Mouse (Mus musculus) regulatory T cell (primary cell): ENCODE results near the gene Slc30a4.

Experiments used
- in situ Hi-C: fragments of 300-600 bp; cut with MboI, MseI; formaldehyde crosslinking; loops from one replicate; pipeline ENCODE4 v1.15.1; 2025; ENCODE audit warnings: high pct_unique_total_duplicates

The Slc30a4 gene

GRCm38 (mm10) chr2:122702181-122703036 is at the start of gene Slc30a4:
TSS of gene Slc30a4 (minus strand) at chr2:122702663.
- in situ Hi-C loops: no loop called here

GRCm38 (mm10) chr2:122746461-122746860 is 44.0 kb upstream of the Slc30a4 start:
- in situ Hi-C loops: no loop called here

- in situ Hi-C loops: loop anchor here (10.0 kb wide), 1 partner anchor 364 kb away; no protein-coding TSS in a partner anchor
These were observed 36.6 kb upstream of the Slc30a4 start for GRCm38 (mm10) chr2:122739023-122739422.

- in situ Hi-C loops: loop anchor here (10.0 kb wide), 1 partner anchor 363 kb away; no protein-coding TSS in a partner anchor
These were observed 35.7 kb upstream of the Slc30a4 start, which contains the start of gene Bloc1s6 for GRCm38 (mm10) chr2:122737894-122738830. TSS of gene Bloc1s6 (plus strand) at chr2:122738503.

GRCm38 (mm10) chr2:122731456-122731855 is 29.0 kb upstream of the Slc30a4 start:
- in situ Hi-C loops: loop anchor here (10.0 kb wide), 1 partner anchor 357 kb away; no protein-coding TSS in a partner anchor

GRCm38 (mm10) chr2:122725604-122726003 is 23.1 kb upstream of the Slc30a4 start:
- in situ Hi-C loops: loop anchor here (10.0 kb wide), 1 partner anchor 1899 kb away; no protein-coding TSS in a partner anchor

- in situ Hi-C loops: loop anchor here (10.0 kb wide), 1 partner anchor 1904 kb away; no protein-coding TSS in a partner anchor
These were observed 18.1 kb upstream of the Slc30a4 start for GRCm38 (mm10) chr2:122720564-122720963.

GRCm38 (mm10) chr2:122719232-122719631 is 16.8 kb upstream of the Slc30a4 start:
- in situ Hi-C loops: loop anchor here (10.0 kb wide), 1 partner anchor 84 kb away; the partner anchor contains the start of gene AA467197

GRCm38 (mm10) chr2:122716301-122716842 is 13.9 kb upstream of the Slc30a4 start:
- in situ Hi-C loops: loop anchor here (10.0 kb wide), 1 partner anchor 82 kb away; the partner anchor contains the start of gene AA467197

GRCm38 (mm10) chr2:122715148-122715692 is 12.8 kb upstream of the Slc30a4 start:
- in situ Hi-C loops: loop anchor here (10.0 kb wide), 1 partner anchor 80 kb away; the partner anchor contains the start of gene AA467197

GRCm38 (mm10) chr2:122712848-122713247 is 10.4 kb upstream of the Slc30a4 start:
- in situ Hi-C loops: loop anchor here (10.0 kb wide), 1 partner anchor 78 kb away; the partner anchor contains the start of gene AA467197

GRCm38 (mm10) chr2:122711911-122712310 is 9.4 kb upstream of the Slc30a4 start:
- in situ Hi-C loops: loop anchor here (10.0 kb wide), 1 partner anchor 77 kb away; the partner anchor contains the start of gene AA467197

- in situ Hi-C loops: no loop called here
These were observed 6.7 kb upstream of the Slc30a4 start for GRCm38 (mm10) chr2:122709156-122709555.

- in situ Hi-C loops: no loop called here
These were observed 5.6 kb upstream of the Slc30a4 start for GRCm38 (mm10) chr2:122708080-122708479.

- in situ Hi-C loops: no loop called here
These were observed 2.1 kb upstream of the Slc30a4 start for GRCm38 (mm10) chr2:122704572-122704971.

- in situ Hi-C loops: no loop called here
These were observed 637 bp downstream of the Slc30a4 start for GRCm38 (mm10) chr2:122701871-122702180.

GRCm38 (mm10) chr2:122701012-122701411 is 1.5 kb downstream of the Slc30a4 start:
- in situ Hi-C loops: no loop called here

- in situ Hi-C loops: no loop called here
These were observed 4.9 kb downstream of the Slc30a4 start for GRCm38 (mm10) chr2:122697526-122697925.

- in situ Hi-C loops: no loop called here
These were observed 15.8 kb downstream of the Slc30a4 start for GRCm38 (mm10) chr2:122686665-122687064.

GRCm38 (mm10) chr2:122683641-122684040 is 18.8 kb downstream of the Slc30a4 start:
- in situ Hi-C loops: no loop called here

- in situ Hi-C loops: no loop called here
These were observed 19.9 kb downstream of the Slc30a4 start for GRCm38 (mm10) chr2:122682520-122682919.
